Mouse (Mus musculus) natural killer cell, adult 2 months (primary cell): Measurements from ENCODE around the gene Htt.
"Not testable (repeated sequence)": the region's sequence is repeated elsewhere in the genome, so short reads cannot be mapped to it uniquely, and the experiment has no call there.

Experiments used
- DNase-seq, 2 experiments: peaks; one replicate each; pipeline ENCODE4 v3.0.0; 2022; ENCODE audit warnings: low spot score in 2 of 2

The Htt gene

DNA sequence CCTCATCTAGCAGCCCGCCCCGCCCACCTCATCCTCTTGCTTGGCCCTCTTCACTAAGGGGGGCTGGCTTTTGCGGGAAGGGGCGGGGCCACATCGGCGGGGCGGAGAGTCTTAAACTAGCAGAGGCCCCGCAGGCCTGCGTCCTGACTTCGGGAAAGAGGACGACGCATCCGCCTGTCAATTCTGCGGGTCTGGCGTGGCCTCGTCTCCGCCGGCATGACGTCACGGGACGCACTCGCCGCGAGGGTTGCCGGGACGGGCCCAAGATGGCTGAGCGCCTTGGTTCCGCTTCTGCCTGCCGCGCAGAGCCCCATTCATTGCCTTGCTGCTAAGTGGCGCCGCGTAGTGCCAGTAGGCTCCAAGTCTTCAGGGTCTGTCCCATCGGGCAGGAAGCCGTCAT is at the start of gene Htt:
Gene Htt (plus strand): TSS at position 232 of the 400 bp plus-strand sequence.
- peak; percentile 88 to 91 for DNase-seq

DNA sequence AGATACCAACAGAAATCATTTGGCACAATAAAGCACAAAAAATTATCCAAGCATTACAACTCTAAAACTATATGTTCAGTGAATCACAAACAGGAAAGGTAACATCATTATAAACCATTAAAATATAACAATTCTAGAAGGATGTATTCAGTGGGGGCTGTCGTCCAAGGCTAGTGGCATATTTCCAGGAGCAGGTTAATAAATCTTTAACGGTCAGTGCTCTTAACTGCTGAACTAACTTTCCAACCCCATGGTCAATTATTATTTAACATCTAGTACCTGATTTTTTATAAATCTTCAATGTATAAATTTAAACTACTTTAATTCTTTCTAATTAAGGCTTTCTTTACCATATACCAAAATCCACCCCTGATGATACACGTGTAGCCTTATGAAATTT is 47.2 kb upstream of the Htt start:
- DNase-seq = not testable (repeated sequence)

DNA sequence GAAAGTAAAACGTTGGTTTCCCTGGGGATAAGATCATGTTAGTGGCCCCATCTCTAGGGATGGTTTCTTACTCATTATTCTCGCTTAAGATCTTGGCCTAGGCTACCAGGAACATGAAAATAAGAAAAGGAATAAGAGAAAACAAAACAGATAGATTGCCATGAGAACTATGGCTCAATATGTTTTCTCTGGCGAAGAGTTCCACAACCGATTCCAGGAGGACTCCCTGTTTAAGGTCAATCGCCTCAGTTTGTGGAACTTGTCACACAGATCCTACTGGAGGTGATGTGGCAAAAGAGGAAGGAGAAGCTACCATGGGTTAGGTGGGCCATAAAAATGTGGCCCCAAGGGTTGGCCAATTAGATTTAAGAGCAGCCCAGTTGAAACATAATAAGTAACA is 46.7 kb upstream of the Htt start:
- no peak for DNase-seq

DNA sequence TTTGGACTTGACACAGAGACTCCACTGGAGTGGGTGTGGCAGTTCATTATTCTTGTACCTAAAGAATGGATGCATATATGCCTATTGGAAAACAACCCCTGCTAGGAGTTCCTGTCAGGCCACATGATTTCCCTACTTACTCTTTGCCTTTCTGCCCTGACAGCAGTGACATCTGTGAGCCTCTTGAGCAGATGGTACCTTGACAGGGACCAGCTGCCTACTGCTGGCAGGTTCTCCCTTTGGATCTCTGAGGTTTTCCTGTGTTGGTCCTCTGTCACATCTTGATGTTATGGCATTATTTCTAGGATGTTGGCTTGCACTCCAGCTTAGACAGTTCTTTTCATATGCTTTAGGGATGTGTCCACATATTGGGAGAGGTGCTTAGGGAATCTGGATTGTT is 32.4 kb upstream of the Htt start:
- DNase-seq = no peak

DNA sequence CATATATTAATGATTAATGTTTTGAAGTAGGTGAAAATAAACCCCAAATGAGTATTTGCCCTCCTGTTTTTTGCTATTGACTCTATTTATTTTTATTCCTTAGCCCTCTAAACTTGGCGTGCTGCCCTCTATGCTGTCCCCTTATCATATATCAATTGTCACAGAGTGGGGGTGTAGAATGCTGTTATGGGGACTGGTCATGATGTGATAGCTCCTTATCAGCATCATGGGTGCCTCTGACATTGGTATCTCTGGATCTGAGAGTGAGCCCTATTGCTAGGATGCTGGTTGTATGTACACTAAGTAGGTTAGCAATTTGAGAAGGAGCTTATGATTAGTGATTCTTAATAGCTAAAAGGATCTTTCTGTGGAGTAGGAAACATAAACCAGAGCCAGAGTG is 31.3 kb upstream of the Htt start:
- no peak for DNase-seq

DNA sequence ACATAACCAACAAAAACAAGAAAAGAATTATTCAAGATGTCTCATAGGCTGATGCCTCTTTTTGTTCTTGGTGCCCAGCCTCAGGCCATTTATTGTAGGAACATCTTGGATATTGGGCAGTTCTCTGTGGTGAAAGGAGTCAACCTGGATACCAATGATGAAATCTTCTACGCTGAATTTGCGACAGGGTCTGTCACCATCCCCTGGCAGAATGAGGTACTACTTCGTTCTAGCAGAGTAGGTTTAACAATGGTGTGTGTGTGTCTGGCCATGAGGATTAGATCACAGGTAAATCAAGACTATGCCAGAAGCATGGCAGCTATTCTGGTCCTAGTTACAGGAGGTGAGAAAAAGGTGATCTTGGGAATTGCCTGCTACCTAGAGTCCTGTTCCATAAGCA is 10.1 kb upstream of the Htt start:
- no peak for DNase-seq

DNA sequence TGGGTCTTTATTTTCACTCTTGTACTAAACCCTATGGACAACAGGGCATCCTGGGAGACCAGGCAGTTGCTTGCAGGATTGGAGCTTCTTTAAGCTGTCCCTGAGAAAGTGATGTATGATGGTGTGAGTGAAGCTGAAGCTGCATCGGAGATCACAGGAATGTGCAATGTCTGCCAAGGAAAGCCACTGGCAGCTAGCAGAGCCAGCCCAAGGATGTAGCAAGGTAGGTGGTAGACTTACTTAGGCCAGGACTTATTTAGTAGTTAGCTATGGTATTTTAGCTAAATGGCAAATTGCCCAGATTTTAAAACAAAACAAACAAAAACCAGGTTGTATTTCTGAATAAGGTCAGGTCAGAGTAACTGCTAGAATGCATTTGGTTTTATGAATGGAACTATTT is 2.8 kb upstream of the Htt start:
- no peak for DNase-seq

DNA sequence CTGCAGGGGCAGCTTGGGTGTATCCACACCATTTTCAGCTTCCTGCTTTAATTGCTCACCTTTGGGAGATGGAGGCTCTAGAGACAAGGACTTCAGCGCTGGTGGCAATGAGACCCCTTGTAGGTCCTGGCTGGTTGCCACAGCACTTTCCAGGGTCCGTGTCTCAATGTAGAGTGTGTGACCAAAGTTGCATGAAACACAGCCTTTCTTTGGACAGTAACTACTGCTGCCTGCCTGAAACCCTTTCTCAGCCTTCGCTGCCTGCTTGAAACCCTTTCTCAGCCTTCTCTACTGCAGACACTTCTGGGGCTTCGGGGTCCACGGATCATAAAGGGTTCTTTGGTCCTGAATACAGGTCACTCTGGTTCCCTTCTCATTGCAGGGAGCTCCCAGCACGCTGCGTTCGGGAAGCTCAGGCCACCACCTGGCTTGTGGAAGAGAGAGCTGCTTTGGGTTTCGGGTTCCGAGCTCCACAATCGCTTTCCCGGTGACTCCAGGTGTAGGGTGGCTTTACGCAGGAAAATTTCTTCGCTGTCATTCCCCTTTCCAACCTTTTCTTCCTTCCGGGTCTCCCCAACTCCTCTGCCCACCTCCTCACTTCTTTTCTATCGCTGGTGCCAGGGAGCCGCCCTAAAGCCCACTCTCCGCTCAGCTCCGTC is 561 bp upstream of the Htt start:
- DNase-seq = peak; percentile 7 to 10

DNA sequence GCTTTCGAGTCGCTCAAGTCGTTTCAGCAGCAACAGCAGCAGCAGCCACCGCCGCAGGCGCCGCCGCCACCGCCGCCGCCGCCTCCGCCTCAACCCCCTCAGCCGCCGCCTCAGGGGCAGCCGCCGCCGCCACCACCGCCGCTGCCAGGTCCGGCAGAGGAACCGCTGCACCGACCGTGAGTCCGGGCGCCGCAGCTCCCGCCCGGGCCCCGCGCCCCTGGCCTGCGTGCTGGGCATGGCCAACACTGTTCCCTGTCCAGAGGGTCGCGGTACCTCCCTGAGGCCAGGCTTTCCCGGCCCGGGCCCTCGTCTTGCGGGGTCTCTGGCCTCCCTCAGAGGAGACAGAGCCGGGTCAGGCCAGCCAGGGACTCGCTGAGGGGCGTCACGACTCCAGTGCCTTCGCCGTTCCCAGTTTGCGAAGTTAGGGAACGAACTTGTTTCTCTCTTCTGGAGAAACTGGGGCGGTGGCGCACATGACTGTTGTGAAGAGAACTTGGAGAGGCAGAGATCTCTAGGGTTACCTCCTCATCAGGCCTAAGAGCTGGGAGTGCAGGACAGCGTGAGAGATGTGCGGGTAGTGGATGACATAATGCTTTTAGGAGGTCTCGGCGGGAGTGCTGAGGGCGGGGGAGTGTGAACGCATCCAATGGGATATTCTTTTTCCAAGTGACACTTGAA is 533 bp downstream of the Htt start:
- no peak for DNase-seq

DNA sequence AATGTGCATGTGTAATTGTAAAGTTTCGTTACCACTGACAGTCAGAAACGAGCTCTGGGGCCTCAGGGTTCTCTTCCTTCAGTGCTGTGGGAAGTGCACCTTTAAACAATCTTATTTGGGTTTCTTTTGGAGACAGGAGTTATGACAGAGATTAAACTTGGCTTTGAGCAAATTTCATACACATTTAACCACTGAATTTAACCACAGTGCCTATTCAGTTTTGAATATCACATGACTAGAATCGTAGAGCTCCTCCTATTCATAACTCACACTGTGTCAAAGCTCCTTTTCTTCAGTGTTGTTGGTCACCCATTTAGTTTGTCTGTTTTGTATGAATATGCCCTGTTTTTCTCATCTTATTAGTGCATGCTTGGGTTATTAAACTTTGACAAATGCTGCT is 10.3 kb downstream of the Htt start:
- no peak for DNase-seq

DNA sequence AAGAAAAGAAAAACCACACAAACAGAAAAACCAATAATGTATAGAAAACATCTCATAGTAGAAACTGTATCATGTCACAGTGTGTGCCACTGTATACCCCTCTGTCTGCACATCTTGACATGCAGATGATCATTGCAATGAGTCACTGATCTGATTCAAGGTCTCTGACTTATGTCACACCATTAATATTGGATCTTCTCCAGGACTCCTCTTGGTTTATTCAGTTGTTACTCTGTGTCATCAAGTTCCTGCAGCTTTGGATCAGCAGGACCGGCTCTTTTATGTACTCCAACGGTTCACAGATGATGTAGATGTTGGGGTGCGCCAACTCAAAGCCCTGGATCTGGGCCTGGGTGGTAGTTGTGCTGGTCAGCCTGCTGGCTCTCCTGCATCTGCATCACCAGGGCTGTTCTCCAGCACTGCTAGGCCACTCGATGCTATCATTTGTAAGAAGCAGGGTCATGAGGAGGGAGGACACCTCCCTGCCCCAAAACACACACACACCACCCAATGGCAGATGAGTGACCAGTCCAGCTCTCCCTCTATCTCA is 11.2 kb downstream of the Htt start:
- DNase-seq = no peak

DNA sequence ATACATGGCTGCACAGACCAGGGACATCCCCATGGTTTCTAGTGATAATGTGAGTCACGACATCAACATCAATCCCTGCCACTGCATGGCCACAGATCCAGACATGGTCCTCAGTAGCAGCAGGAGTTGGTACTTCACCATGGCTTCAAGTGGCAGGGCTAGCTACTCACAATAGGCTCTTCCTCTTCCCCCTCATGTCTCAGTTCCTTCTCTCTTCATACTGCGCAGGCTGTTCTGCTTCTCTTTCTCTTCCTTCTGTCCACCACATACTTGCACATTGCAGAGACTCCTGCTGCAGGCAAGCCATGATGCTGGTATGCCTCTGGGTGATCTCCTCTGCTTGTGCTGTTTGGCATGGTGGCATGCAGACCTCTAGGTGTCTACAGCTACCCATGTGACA is 11.9 kb downstream of the Htt start:
- no peak for DNase-seq

DNA sequence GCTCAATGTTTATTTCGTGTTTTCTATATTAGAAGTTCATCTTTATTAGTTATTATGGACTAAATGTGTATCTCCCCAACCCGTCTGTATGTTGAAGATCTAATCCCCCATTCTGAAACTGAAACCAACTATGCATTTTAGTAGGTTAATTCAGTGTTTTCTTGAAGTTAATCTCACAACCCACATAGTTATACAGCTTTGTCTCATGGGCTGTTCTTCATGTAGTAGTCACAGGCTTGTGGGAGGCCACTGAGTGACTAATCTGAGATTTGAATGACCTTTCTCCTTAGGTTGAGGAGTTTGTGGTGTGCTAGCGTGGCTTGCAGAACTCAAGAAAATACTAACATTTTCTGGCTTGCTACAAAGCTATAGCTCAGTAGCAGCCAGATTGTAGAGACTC is 23.5 kb downstream of the Htt start:
- no peak for DNase-seq

DNA sequence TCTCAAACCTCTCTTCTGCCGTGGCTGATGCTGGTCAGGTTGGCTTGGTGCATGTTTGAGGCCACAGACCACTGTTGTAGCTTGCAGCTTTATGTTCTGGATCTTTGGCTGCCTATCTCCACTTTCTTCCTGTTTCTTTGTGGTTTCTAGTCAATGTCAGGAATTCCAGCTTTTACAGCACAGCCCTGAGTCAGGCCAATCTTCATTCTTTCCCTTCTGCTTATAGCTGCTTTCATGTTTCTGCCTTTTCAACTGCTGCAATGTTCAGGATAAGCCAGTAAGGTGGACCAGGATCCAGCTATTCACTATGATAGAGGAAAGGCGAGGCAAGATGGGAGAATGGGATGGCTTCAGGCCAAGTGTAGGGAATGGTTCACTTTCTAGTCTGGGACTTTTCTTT is 29.6 kb downstream of the Htt start:
- no peak for DNase-seq

DNA sequence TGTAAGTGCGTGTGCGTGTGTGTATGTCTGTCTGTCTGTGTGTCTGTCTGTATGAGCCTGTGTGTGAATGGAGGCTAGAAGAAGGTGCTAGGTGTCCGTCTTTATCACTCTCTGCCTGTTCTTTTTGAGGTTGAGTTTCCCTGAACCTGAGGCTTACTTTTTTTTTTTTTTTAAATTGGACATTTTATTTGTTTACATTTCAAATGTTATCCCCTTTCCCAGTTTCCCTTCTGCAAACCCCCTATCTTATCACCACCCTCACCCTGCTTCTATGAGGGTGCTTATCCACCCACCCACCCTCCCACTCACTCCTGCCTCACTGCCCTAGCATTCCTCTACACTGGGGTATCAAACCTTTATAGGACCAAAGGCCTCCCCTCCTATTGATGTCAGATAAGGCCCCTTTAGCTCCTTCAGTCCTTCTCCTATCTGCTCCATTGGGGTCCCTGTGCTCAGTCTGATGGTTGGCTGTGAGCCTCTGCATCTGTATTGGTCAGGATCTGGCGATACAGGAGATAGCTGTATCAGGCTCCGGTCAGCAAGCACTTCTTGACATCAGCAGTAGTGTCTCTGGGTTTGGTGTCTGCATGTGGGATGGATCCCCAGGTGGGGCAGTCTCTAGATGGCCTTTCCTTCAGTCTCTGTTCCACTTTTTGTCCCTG is 38.9 kb downstream of the Htt start:
- no peak for DNase-seq

DNA sequence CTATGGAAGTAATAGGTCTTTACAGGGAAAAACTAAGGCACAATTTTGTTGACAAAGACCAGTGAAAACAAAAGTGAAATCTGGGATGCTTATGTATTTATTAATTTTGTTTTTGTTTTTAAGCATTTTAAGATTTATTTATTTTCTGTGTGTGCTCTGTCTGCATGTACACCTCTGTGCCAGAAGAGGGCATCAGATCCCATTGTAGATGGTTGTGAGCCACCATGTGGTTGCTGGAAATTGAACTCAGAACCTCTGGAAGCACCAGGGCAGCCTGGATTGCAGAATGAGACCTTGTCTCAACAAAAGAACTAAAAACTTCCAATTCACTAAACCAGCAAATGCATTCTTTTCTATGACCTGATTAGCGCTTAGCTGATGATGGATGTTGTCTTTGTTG is 44.5 kb downstream of the Htt start:
- DNase-seq = no peak

DNA sequence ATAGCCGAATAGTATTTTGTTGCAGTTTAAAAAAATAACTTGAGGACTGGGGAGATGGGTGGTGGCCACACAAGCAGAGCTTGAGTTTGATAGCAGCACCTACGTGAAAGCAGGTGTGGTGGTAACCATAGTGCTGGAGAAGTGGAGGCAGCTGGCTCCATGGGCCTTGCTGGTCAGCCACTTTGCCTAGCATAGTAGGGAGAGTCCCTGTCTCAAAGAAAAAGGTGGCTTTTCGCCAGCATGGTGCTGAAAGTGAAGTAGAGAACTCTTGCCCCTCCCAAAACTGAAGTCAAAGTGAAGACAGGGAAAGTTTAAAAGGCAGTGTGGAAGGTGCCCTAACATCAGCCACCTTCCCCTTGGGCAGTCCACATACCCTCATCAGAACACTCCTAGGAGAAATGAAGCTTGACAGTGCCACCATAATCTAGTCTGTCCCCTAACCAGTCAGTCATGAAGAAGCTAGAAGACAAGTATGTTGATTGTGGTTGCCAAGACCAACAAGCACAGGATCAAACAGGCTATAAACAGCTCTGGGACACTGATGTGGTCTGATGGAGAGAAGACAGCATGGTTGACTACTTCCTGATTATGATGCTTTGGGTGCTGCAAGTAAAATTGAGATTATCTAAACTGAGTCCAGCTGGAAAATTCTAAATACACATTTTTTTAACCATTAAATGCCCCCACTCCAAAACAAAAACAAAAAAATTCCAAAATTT is 61.0 kb downstream of the Htt start:
- DNase-seq = no peak

DNA sequence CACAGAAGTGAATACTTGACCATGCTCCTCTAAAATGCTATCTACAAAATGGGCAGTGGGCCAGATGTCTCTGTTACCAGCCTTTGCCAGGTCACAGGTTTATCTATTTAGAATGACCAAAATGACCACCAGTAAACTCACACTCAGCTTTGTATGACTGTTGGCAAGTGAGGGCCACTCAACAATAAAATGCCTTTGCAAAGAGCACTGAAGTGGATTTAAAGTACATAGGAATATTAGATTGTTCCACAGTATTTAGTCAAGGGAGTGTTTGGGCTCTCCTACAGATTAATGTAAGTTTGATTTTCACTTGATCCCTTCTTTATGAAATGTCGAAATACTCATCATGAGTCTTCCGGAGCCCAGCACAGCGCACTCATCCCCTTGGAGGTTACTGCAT is 92.5 kb downstream of the Htt start:
- DNase-seq = no peak

DNA sequence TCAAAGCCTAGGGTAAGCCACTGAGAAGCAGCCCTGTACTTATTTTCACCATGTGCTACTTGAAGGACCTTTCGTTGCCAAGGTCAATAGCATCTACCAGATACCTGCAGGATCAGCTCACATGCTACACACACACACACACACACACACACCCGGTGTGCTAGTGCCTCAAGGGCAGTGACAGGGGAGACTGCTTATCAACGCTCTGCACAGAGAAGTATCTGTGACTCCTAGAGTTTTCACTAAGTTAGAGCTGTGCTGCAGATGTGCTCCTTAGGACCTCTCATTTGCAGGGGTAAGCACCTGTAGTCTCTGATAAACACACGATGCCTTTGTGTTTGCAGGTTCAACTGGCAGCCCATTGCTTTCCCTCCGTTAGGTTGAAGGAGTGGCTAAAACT is 103.8 kb downstream of the Htt start:
- no peak for DNase-seq

DNA sequence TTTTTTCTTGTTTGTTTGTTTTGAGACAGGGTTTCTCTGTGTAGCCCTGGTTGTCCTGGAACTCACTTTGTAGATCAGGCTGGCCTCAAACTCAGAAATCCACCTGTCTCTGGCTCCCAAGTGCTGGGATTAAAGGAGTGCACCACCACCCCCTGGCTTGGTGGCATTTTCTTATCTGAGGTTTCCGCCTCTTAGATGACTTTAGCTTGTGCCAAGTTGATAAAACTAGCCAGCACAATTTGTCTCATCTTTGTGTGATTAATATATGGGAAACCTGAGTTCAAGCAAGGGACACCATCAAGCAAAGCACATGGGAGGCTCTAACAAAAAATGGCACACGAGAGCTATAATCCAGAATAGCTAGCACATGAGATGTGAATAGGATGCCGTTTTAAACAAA is 118.8 kb downstream of the Htt start:
- not testable (repeated sequence) for DNase-seq

DNA sequence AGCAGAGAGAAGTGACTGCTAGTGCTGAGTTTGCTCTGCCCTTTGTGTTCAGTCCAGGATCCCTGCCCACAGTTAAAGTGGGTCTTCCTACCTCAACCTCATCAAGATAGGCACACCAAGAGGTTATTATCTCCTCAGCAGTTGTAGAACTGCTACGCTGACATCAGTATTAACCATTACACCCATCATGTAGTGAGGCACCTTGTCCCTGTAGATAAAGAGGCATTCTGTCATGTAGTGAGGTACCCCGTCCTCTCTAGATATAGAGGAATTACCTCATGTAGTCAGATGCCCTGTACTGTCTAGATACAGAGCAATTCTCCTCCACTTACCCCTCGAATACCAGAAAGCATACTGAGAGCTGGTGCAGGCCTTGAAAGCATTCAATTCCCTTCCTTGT is 119.5 kb downstream of the Htt start:
- DNase-seq = no peak

DNA sequence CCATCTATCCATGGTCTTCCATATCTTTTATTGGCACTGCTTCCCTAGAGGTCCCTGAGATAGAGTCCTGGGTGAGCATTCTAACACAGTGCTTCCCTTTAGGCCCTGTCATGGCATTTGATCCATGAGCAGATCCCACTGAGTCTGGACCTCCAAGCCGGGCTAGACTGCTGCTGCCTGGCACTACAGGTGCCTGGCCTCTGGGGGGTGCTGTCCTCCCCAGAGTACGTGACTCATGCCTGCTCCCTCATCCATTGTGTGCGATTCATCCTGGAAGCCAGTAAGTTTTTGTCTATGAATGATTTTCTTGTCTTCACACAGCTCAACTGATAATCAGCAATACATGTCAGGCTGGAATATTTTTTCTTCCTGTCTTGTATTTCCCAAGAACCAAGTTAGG is 123.7 kb downstream of the Htt start:
- no peak for DNase-seq
